Mouse (Mus musculus): ENCODE data around the gene Bst2.

The Bst2 gene

DNA sequence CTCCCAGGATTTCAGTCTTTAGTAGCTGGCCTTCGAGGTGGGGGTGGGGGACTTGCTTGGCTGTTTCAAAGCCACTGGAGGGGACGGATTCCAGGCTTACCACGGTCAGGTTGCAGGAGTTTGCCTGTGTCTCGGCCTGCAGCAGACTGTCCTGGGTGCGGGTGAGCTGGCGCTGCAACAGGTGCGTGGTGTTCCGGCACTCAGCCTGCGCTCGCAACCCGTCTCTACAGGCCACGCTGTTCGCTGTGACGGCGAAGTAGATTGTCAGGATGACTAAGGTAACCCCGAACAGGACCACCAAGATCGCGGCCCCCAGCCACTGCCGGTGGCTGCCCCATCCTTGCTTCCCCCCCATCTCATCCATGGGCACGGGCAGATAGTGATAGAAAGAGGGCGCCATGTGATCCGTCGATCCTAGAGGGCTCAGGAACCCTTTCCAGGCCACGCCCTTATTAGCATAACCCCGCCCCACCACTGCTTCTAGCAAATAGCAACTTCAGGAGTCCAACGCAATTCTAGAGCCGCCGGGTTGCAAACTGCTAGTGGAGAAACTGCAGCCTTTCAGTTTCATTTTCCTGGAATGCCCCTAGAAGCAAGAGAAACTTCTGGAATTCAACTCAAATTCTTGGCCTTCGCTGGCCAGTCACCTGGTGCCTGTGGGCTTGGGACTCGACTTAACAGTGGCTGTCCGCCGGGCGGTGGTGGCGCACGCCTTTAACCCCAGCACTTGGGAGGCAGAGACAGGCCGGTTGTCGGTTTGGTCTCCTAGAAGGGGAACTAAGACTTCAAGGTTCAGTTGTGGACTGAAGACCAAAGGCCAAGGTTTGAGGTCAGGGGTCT lies at the start of gene Bst2:
Gene Bst2 (minus strand): TSS at position 429 of the 840 bp plus-strand sequence.
- in situ Hi-C loops (cut with MboI, MseI) = no loop called here

GRCm38 (mm10) chr8:71586891-71587290 lies 49.6 kb upstream of the Bst2 start:
- in situ Hi-C loops (cut with MboI, MseI) = loop anchor here in 1 of 2 experiments (10.0 kb wide), 2 partner anchors 1128 to 1352 kb away; partner anchors contain the start of genes Armc6 and Sugp2

GRCm38 (mm10) chr8:71580201-71580600 lies 42.9 kb upstream of the Bst2 start:
- in situ Hi-C loops (cut with MboI, MseI) = loop anchor here in 1 of 2 experiments (10.0 kb wide), 2 partner anchors 1135 to 1345 kb away; partner anchors contain the start of genes Armc6 and Sugp2

DNA sequence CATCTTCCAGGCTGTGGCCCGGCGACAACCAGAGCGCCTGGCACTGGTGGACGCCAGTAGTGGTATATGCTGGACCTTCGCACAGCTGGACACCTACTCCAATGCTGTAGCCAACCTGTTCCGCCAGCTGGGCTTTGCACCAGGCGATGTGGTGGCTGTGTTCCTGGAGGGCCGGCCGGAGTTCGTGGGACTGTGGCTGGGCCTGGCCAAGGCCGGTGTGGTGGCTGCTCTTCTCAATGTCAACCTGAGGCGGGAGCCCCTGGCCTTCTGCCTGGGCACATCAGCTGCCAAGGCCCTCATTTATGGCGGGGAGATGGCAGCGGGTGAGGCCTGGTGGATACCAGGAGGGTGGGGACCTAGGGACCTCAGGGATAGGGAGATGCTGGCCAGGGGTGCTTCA lies 42.2 kb upstream of the Bst2 start:
- in situ Hi-C loops (cut with MboI, MseI) = no loop called here

DNA sequence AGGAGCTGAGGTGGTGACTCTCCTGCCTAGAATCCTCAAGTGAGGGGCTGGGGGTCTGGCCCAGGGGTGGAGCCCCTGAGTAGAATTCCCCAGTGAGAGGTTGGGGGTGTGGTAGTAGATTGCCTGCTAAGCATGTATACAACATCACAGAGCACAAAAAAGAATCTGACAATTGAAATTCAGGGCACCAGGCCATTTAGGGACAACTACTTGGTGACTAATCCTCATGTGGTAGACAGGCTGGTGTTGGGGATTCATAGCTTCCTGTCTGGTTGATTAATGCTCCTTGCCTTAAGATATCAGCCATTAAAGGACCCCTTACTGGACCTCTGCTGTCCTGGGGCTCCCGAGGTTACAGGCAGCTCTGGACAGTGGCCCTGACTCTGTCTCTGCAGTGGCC lies 41.8 kb upstream of the Bst2 start:
- in situ Hi-C loops (cut with MboI, MseI) = no loop called here

- in situ Hi-C loops (cut with MboI, MseI) = no loop called here
Measured at GRCm38 (mm10) chr8:71577856-71578387, 40.7 kb upstream of the Bst2 start.

GRCm38 (mm10) chr8:71575020-71575419 lies 37.8 kb upstream of the Bst2 start:
- in situ Hi-C loops (cut with MboI, MseI) = no loop called here

DNA sequence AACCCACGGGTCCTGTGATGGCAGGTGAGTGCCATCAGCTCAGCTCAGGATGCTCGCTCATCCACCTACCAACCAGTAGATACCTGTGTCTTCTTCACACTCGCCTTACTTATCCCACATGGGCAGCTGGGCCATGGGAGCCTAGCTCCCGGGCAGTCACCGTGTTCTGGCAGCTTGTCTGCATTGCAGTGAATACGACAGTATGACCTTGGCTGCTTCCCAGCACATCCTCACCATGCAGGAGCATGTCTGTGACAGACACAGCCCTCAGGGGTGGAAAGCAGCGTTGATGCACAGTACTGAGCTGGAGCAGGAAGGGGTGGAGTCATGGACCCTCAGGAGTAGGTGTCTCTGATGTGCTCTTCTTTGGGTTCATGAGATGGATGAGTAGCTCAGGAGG lies 37.2 kb upstream of the Bst2 start:
- in situ Hi-C loops (cut with MboI, MseI) = no loop called here

- in situ Hi-C loops (cut with MboI, MseI) = no loop called here
Measured at GRCm38 (mm10) chr8:71572847-71573633, 35.8 kb upstream of the Bst2 start.

GRCm38 (mm10) chr8:71572077-71572476 lies 34.8 kb upstream of the Bst2 start:
- in situ Hi-C loops (cut with MboI, MseI) = no loop called here

- in situ Hi-C loops (cut with MboI, MseI) = no loop called here
Measured at GRCm38 (mm10) chr8:71570291-71570954, 33.2 kb upstream of the Bst2 start.

GRCm38 (mm10) chr8:71569366-71570290 lies 32.4 kb upstream of the Bst2 start:
- in situ Hi-C loops (cut with MboI, MseI) = loop anchor here in 1 of 2 experiments (10.0 kb wide), 1 partner anchor 95 kb away; no protein-coding TSS in a partner anchor

- in situ Hi-C loops (cut with MboI, MseI) = loop anchor here in 1 of 2 experiments (10.0 kb wide), 1 partner anchor 96 kb away; no protein-coding TSS in a partner anchor
Measured at GRCm38 (mm10) chr8:71568941-71569340, 31.7 kb upstream of the Bst2 start.

DNA sequence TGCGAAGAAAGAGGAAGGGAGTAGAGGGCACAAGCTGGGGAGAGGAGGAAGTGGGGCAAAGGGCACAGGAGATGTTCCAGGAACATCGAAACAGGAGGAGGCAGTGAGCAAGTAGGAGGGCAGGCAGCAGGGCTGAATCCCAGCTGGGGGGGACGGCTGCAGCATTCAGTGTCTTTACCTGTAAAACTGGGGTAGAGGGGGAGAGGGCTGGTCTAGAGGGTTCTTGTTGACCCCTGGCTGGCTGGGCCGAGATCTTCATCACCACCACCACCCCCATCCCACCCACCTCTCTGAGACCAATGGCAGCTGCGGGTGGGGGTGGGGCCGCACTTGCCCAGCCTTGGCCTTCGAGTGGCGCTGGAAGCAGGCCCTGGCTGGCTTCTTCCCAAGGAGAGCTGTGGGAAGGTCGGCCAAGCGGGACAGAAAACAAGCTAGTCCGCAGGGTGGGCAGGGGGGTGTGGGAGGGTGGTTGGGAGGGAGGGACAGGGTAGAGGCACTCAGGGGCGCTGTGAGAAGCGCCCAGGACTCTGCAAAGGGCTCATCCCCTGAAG lies 31.2 kb upstream of the Bst2 start, which contains the start of gene Slc27a1:
Gene Slc27a1 (plus strand): TSS at position 496 of the 551 bp plus-strand sequence.
- in situ Hi-C loops (cut with MboI, MseI) = loop anchor here in 1 of 2 experiments (10.0 kb wide), 1 partner anchor 96 kb away; no protein-coding TSS in a partner anchor

- in situ Hi-C loops (cut with MboI, MseI) = loop anchor here in 1 of 2 experiments (10.0 kb wide), 1 partner anchor 97 kb away; no protein-coding TSS in a partner anchor
Measured at GRCm38 (mm10) chr8:71567587-71567986, 30.3 kb upstream of the Bst2 start.

GRCm38 (mm10) chr8:71566501-71566900 lies 29.2 kb upstream of the Bst2 start, which contains the start of gene Nxnl1:
Gene Nxnl1, minus strand, starts transcription at chr8:71566601.
- in situ Hi-C loops (cut with MboI, MseI) = loop anchor here in 1 of 2 experiments (10.0 kb wide), 1 partner anchor 98 kb away; no protein-coding TSS in a partner anchor

DNA sequence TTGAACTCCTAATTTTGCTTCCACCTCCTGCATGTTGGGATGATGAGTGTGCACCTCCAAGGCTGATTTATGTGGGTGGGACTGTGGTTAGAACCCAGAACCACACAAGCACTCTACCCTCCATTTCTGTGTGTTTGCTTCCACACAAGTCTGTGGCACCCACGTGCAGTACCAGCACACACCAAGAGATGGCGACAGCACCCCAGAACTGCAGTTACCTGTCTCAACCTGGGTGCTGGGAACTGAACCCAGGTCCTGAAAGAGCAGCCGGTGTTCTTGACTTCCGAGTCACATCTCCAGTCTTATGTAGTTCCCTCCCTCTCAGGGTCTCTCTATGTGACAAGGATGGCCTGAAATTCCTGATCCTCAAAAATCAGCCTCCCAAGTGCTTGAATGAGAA lies 26.7 kb upstream of the Bst2 start:
- in situ Hi-C loops (cut with MboI, MseI) = loop anchor here (5.0 to 10.0 kb wide), 3 partner anchors 33 to 101 kb away; partner anchors contain the start of gene Fam129c (in 1 of the 2)

- in situ Hi-C loops (cut with MboI, MseI) = loop anchor here (5.0 to 10.0 kb wide), 3 partner anchors 35 to 102 kb away; partner anchors contain the start of gene Fam129c (in 1 of the 2)
Measured at GRCm38 (mm10) chr8:71562751-71563150, 25.5 kb upstream of the Bst2 start.

- in situ Hi-C loops (cut with MboI, MseI) = loop anchor here (5.0 to 10.0 kb wide), 3 partner anchors 36 to 103 kb away; partner anchors contain the start of gene Fam129c (in 1 of the 2)
Measured at GRCm38 (mm10) chr8:71561401-71561800, 24.1 kb upstream of the Bst2 start.

Data from T-helper 17 cell (primary cell).